9 mouse cellular contexts compared by ENCODE assay signal in the genomic region with DNA sequence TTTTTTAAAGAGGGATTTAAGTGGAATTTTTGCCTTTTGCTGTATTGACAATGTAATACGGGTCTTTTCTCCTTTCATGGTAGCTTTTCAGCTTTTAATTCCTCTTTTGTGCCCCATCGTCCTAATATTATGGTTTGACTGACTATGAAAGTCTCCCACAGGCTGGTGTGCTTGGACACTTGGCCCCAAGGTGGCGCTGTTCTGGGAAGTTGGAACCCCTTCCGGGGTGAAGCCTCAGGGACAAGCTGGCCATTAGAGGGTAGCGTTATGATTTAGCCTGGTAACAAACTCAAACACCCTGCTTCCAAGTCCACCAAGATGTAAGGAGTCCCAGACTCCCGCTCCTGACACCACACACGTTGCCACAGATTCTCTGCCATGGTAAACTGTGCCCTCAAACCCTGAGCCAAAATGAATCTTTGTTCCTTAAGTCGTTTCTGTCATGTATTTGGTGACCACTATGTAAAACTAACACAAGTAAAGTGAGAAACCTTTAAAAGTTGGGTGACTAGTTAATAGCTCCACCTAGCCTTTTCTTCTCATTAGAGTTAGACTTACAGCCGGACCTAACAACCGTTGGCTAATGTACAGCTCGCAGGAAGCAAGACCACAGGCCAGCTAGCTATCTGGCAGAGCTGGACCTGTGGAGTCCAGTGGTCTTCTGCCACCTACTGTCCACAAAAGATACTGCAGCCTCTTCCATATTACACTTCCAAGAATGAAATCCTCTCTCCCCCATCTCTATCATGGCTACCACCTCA. TPM values are rescaled to one million over a fixed set of nuclear protein-coding genes. Genes with fewer than 3 reads are reported as not detected.
DNase-seq lines count a peak whose midpoint lies in the region; ATAC-seq and TF ChIP-seq lines count a peak whose summit lies in the region.
"Had no signal": no experiment of that assay in that cellular context is flagged by ENCODE, and none has a peak within 500 bp of the region (broad histone marks: within the 10 kb centered on the region; RNA-seq: fewer than 3 reads in every experiment).

No protein-coding gene starts in this region.

- DNase-seq in cerebellum, adult 18-20 months: peak; percentile 5 to 19
- DNase-seq in cerebellum, adult 8-10 months: no peak
- DNase-seq in neural tube, embryonic 10.5 days (ENCODE audit: extremely low spot score, low spot score): peak; percentile 55
- peak; percentile 15 to 49 for DNase-seq in cerebellum, postnatal 25 days
- peak; percentile 61 for DNase-seq in hindbrain, embryonic 14.5 days (ENCODE audit: low spot score)
- peak; percentile 30 for DNase-seq in liver, adult 2 months (ENCODE audit: extremely low read depth, low read depth, low spot score)
- DNase-seq: liver, embryonic 13.5 days had no signal

- no peaks in the 10 kb centered on the region for H3K27me3 ChIP-seq in neural tube, embryonic 15.5 days (replicated peaks)
- H3K27me3 ChIP-seq in hindbrain, embryonic 14.5 days (ENCODE audit: control insufficient read depth, insufficient read depth, low read length): no peaks in the 10 kb centered on the region
- H3K27me3 ChIP-seq in liver, adult 2 months (ENCODE audit: control insufficient read depth, insufficient read depth, low read length): no peaks in the 10 kb centered on the region
- no peaks in the 10 kb centered on the region for H3K27me3 ChIP-seq in small intestine, adult 2 months (ENCODE audit: control insufficient read depth, insufficient read depth, low read length)
- H3K27me3 ChIP-seq: liver, embryonic 13.5 days had no signal

- H3K4me3 ChIP-seq in neural tube, embryonic 15.5 days (replicated peaks): no peak overlapping the region
- H3K4me3 ChIP-seq in hindbrain, embryonic 14.5 days (replicated peaks; ENCODE audit: low read length): no peak overlapping the region
- no peak overlapping the region for H3K4me3 ChIP-seq in liver, adult 2 months (ENCODE audit: insufficient read depth, low read depth, low read length)
- H3K4me3 ChIP-seq in small intestine, adult 2 months (ENCODE audit: low read depth, low read length): no peak overlapping the region
- H3K4me3 ChIP-seq: liver, embryonic 13.5 days had no signal

- no peaks in the 10 kb centered on the region for H3K4me1 ChIP-seq in neural tube, embryonic 15.5 days
- H3K4me1 ChIP-seq in hindbrain, embryonic 14.5 days (replicated peaks; ENCODE audit: control insufficient read depth, insufficient read depth, low read length): no peaks in the 10 kb centered on the region
- H3K4me1 ChIP-seq in liver, adult 2 months (ENCODE audit: control insufficient read depth, insufficient read depth, low read length): no peaks in the 10 kb centered on the region
- no peaks in the 10 kb centered on the region for H3K4me1 ChIP-seq in small intestine, adult 2 months (ENCODE audit: control insufficient read depth, insufficient read depth, insufficient read length, low read length)
- H3K4me1 ChIP-seq: liver, embryonic 13.5 days had no signal

- WGBS in neural tube, embryonic 15.5 days: 55% methylated on average over 11 of the region's 11 CpGs
- 55% methylated on average over 11 of the region's 11 CpGs for WGBS in hindbrain, embryonic 14.5 days
- WGBS in liver, adult 2 months: 52% methylated on average over 11 of the region's 11 CpGs
- 45% methylated on average over 11 of the region's 11 CpGs for WGBS in small intestine, adult 2 months

- H3K4me2 ChIP-seq in neural tube, embryonic 15.5 days: no peak overlapping the region
- H3K4me2 ChIP-seq in hindbrain, embryonic 14.5 days (replicated peaks): no peak overlapping the region
- H3K4me2 ChIP-seq: liver, embryonic 13.5 days had no signal

- no peak overlapping the region for H3K27ac ChIP-seq in neural tube, embryonic 15.5 days (replicated peaks)
- H3K27ac ChIP-seq in hindbrain, embryonic 14.5 days: no peak overlapping the region
- no peak overlapping the region for H3K27ac ChIP-seq in liver, adult 2 months (replicated peaks; ENCODE audit: insufficient read depth, low read depth, low read length)
- H3K27ac ChIP-seq in small intestine, adult 2 months (ENCODE audit: insufficient read depth, low read depth, low read length): no peak overlapping the region
- H3K27ac ChIP-seq: liver, embryonic 13.5 days had no signal

- peak; percentile 77 for TF ChIP-seq CTCF in liver, adult 2 months (IDR thresholded peaks at IDR 0.05; ENCODE audit: low read depth, low read length)
- peak; percentile 63; the same call in 1 of the 2 replicates for TF ChIP-seq CTCF in small intestine, adult 2 months (IDR thresholded peaks at IDR 0.05; ENCODE audit: extremely low read depth, insufficient read length, insufficient replicate concordance, low read depth, low read length)

- TF ChIP-seq POLR2A in liver, adult 2 months (IDR thresholded peaks at IDR 0.05; ENCODE audit: extremely low read depth, insufficient read depth, low read length): no peak
- TF ChIP-seq POLR2A in small intestine, adult 2 months (IDR thresholded peaks at IDR 0.05; ENCODE audit: low read depth, low read length): no peak

- H3K79me2 ChIP-seq in liver, adult 2 months (ENCODE audit: control insufficient read depth, insufficient read depth, low read length): no peaks in the 10 kb centered on the region

- no peak; the same call in 1 of the 2 replicates for ATAC-seq in neural tube, embryonic 15.5 days (ENCODE audit: low FRiP score)
- no peak for ATAC-seq in hindbrain, embryonic 14.5 days (ENCODE audit: low FRiP score)

- no peaks in the 10 kb centered on the region for H3K9me3 ChIP-seq in neural tube, embryonic 15.5 days (replicated peaks)
- no peaks in the 10 kb centered on the region for H3K9me3 ChIP-seq in hindbrain, embryonic 14.5 days (ENCODE audit: control insufficient read depth, low read length)
- H3K9me3 ChIP-seq: liver, embryonic 13.5 days had no signal

- H3K36me3 ChIP-seq in neural tube, embryonic 15.5 days: no peaks in the 10 kb centered on the region
- no peaks in the 10 kb centered on the region for H3K36me3 ChIP-seq in hindbrain, embryonic 14.5 days (replicated peaks; ENCODE audit: control insufficient read depth, insufficient read depth)
- no peaks in the 10 kb centered on the region for H3K36me3 ChIP-seq in liver, adult 2 months (ENCODE audit: control insufficient read depth, insufficient read depth, low read length)
- no peaks in the 10 kb centered on the region for H3K36me3 ChIP-seq in small intestine, adult 2 months (ENCODE audit: control insufficient read depth, insufficient read depth, low read length)
- H3K36me3 ChIP-seq: liver, embryonic 13.5 days had no signal

- no peak overlapping the region for H3K9ac ChIP-seq in neural tube, embryonic 15.5 days (replicated peaks)
- H3K9ac ChIP-seq in hindbrain, embryonic 14.5 days: no peak overlapping the region
- no peak overlapping the region for H3K9ac ChIP-seq in liver, adult 2 months (ENCODE audit: low read depth, low read length)
- H3K9ac ChIP-seq: liver, embryonic 13.5 days had no signal

RNA-seq across cellular contexts. Expression of a gene that starts 54.4 kb away (rescaled TPM):
- 0.10 TPM in 1 of 2 replicates, not detected in the other for polyA plus RNA-seq in neural tube, embryonic 15.5 days (2015; fragmentation: Nextera tagmentation; extraction: Ambion mirVana)
- polyA plus RNA-seq in hindbrain, embryonic 14.5 days (2014; fragmentation: Nextera tagmentation; extraction: Ambion mirVana): not detected in 2 replicates
- not detected in 2 replicates for total RNA-seq in liver, adult 2 months (2014; rRNA removed)
- not detected in 2 replicates for polyA plus RNA-seq in liver, adult 2 months (2012; rRNA removed)
- polyA plus RNA-seq in small intestine, adult 2 months (2012; rRNA removed): not detected in 2 replicates
- polyA plus RNA-seq: liver, embryonic 13.5 days had no signal
